Mouse (Mus musculus): ENCODE data around the gene Naa35.

DNA sequence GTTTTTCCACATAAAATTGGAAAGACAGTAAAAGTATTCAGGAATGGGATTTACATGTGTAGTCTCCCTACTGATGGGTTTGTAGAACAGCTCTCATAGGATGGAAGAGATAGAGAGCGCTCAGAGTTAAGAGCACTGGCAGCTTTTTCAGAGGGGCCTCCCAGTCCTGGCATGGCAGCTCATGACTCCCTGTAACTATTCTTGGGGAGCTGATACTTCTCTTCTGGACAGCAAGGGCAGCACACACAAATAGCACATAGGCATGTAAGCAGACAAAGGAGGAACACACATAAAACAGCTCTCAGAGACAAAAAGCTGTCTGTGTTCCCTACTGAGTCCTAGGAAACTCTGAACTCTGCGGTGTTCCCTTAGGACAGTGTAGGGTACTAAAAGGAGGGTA, 25.4 kb downstream of the Naa35 start:
- TF ChIP-seq EP300 (IDR thresholded peaks at IDR 0.05; ENCODE audit: low read depth) = no peak
- TF ChIP-seq CTCF (IDR thresholded peaks at IDR 0.05; ENCODE audit: low read depth) = no peak
